Mouse (Mus musculus) forebrain, embryonic 10.5 days (tissue): ENCODE measurements around the gene Cemip2. TPM values are rescaled to one million over a fixed set of nuclear protein-coding genes. Genes with fewer than 3 reads are reported as not detected.
"Not testable (repeated sequence)": the region's sequence is repeated elsewhere in the genome, so short reads cannot be mapped to it uniquely, and the experiment has no call there.

Experiments used
- DNase-seq: peaks from one replicate; pipeline ENCODE4 v3.0.0-alpha.2; 2017; ENCODE audit warnings: low spot score; ENCODE audit errors: extremely low spot score
- H3K27ac ChIP-seq: fragments of 300-500 bp; sonication (generic); 2 replicates; pipeline ENCODE4 v1.5.1; 2016; ENCODE audit warnings: mild to moderate bottlenecking
- H3K27me3 ChIP-seq: fragments of 300-500 bp; sonication (generic); 2 replicates; pipeline ENCODE4 v1.6.1; 2016; ENCODE audit warnings: mild to moderate bottlenecking; ENCODE audit not compliant: poor library complexity, severe bottlenecking
- H3K36me3 ChIP-seq: fragments of 300-500 bp; sonication (generic); replicated peaks from 2 replicates; pipeline ENCODE4 v1.6.1; 2016; ENCODE audit warnings: mild to moderate bottlenecking, moderate library complexity
- H3K4me1 ChIP-seq: fragments of 300-500 bp; sonication (generic); 2 replicates; pipeline ENCODE4 v1.6.1; 2016
- H3K4me3 ChIP-seq: fragments of 300-500 bp; sonication (generic); 2 replicates; pipeline ENCODE4 v1.5.1; 2016; ENCODE audit warnings: mild to moderate bottlenecking, moderate library complexity
- H3K9me3 ChIP-seq: fragments of 300-500 bp; sonication (generic); 2 replicates; pipeline ENCODE4 v1.6.1; 2016; ENCODE audit warnings: mild to moderate bottlenecking, moderate library complexity
- WGBS: fragments of 180-500 bp; shearing (Covaris S2); methylation state at CpG from one replicate; pipeline ENCODE4 v1.1.7; 2016; 5-methylcytosine and 5-hydroxymethylcytosine counted together
- polyA plus RNA-seq: library from polyadenylated mRNA; unstranded; fragments of >200 nt; fragmentation: Nextera tagmentation; extraction: Ambion mirVana; gene quantifications from 2 replicates; pipeline ENCODE4 v1.2.1, GENCODE M21; 2016

Gene Cemip2
- polyA plus RNA-seq, 1 experiment from 2014 or later = 58.7 TPM

DNA sequence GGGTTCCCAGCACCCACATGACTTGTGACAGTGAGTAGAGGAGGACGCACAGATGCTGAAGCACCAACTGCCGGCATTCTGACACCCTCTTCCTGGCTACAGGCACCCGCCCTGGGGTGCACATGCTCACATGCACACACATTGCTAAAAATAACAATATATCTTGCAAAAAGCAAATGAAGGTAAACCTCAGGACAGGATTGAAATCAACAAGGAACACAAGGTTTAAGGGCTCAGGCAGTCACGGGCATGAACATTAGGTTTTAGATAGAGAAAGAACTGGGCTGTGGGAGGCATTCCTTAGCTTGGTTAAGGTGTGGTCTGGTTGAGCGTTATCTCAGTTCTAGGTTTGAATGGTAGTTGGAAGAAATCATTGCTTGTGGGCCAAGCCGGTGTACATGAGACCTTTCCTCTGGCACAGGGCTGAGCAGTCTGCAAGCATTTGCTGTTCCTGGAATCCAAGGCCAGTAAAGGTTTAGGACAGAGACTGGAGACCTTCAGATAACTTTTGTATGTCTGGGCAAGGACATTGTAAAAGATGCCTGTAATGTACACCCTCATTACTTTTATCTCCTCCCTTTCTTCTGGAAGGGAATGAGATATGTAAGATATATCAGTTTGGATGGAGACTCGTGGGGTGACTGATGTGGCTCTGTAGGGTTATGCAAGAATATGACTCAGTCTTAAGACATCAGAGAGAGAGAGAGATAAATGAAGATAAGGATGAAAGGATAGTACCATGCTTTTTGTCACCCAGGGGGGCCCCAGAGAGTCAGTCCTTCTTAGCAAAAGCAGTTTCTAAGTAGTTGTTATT is 87.3 kb downstream of the Cemip2 start:
- Histone ChIP-seq H3K27me3 (no peaks in the 10 kb centered on the region), H3K4me1 (peaks cover 5% of the 10 kb centered on the region; the same call in 1 of the 2 replicates), H3K36me3 (peaks cover 7% of the 10 kb centered on the region), H3K27ac (no peak overlapping the region), H3K9me3 (no peaks in the 10 kb centered on the region), H3K4me3 (no peak overlapping the region)
- WGBS = 88% methylated on average over 7 of the region's 7 CpGs
- no peak for DNase-seq

DNA sequence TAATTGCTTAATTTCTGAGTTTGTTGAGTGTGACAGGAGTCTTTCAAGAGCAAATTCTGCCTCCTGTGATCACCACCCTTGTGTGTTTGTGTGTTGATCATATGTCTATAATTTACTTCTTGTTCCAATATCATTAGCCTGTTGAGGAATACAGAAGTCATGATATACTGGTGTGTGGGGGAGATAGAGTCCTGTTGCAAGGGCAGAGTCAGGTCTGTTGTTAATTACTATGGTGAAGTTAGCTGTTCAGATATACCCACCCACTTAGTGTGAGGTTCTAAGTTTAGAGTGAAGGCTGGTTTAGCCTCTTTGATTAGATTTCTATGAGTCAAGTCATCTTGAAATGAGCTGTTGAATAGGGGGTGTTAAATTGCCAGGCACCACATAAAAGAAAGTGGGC is 88.0 kb downstream of the Cemip2 start:
- Histone ChIP-seq H3K27me3 (no peaks in the 10 kb centered on the region), H3K36me3 (peaks cover 5% of the 10 kb centered on the region), H3K9me3 (no peaks in the 10 kb centered on the region), H3K27ac (no peak overlapping the region), H3K4me1 (peaks cover 5% of the 10 kb centered on the region; the same call in 1 of the 2 replicates), H3K4me3 (no peak overlapping the region)
- DNase-seq = no peak

DNA sequence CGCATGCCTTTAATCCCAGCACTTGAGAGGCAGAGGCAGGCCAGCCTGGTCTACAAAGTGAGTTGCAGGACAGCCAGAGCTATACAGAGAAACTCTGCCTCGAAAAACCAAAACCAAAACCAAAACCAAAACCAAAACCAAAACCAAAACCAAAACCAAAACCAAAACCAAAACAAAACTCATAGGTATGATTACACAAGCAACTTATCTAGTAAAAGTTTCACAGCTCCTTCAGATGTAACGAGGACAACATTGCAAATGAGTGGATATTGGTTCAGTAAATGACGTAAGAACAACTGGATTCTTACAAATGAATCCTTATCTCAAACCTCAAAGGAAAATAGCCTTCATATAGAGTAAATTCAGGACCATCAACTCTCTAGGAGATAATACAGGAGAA is 88.6 kb downstream of the Cemip2 start:
- not testable (repeated sequence) for DNase-seq, H3K4me3 ChIP-seq, H3K27ac ChIP-seq, H3K4me1 ChIP-seq, H3K9me3 ChIP-seq, H3K27me3 ChIP-seq, H3K36me3 ChIP-seq
- WGBS = 90% methylated on average over 4 of the region's 4 CpGs

DNA sequence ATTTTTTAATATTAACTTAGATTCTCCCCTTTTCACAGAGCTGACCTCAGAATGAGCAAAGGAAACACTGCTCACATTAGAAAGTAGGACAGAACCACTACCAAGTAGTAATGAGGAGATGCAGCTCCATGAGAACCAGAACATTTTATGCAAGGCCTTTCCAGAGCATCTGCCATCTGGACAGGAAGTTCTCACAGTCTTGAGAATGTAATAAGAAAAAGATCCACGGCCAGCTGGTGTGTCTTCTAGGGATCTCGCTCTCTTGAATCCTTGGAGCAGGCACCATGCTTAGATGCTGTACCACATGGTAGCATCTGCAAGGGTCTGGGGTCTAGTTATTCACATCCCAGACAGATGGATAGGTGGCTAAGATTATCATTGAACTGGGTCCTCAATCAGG is 90.3 kb downstream of the Cemip2 start:
- no peaks in the 10 kb centered on the region for H3K36me3 ChIP-seq
- WGBS = 83% methylated on average over 2 of the region's 2 CpGs
- no peaks in the 10 kb centered on the region for H3K9me3 ChIP-seq
- no peak overlapping the region for H3K4me3 ChIP-seq
- no peak for DNase-seq
- H3K27ac ChIP-seq = no peak overlapping the region
- H3K27me3 ChIP-seq = no peaks in the 10 kb centered on the region
- peaks cover 5% of the 10 kb centered on the region; the same call in 1 of the 2 replicates for H3K4me1 ChIP-seq

- H3K9me3 ChIP-seq = no peaks in the 10 kb centered on the region
- H3K27ac ChIP-seq = no peak overlapping the region; the same call in 1 of the 2 replicates
- DNase-seq = no peak
- WGBS = 38% methylated on average over 8 of the region's 8 CpGs
- H3K27me3 ChIP-seq = no peaks in the 10 kb centered on the region
- H3K4me3 ChIP-seq = no peak overlapping the region
- no peaks in the 10 kb centered on the region for H3K36me3 ChIP-seq
- peaks cover 20% of the 10 kb centered on the region for H3K4me1 ChIP-seq
Observed at GRCm38 (mm10) chr19:21882110-21882940, 104.2 kb downstream of the Cemip2 start.

GRCm38 (mm10) chr19:21883053-21883452 is 104.9 kb downstream of the Cemip2 start:
- Histone ChIP-seq H3K36me3 (no peaks in the 10 kb centered on the region), H3K27ac (no peak overlapping the region; the same call in 1 of the 2 replicates), H3K4me1 (peaks cover 20% of the 10 kb centered on the region), H3K9me3 (no peaks in the 10 kb centered on the region), H3K4me3 (no peak overlapping the region), H3K27me3 (no peaks in the 10 kb centered on the region)
- no peak for DNase-seq
- 91% methylated on average over 3 of the region's 3 CpGs for WGBS

- no peak for DNase-seq
- Histone ChIP-seq H3K4me3 (no peak overlapping the region), H3K36me3 (no peaks in the 10 kb centered on the region), H3K4me1 (peaks cover 20% of the 10 kb centered on the region), H3K9me3 (no peaks in the 10 kb centered on the region), H3K27me3 (no peaks in the 10 kb centered on the region), H3K27ac (no peak overlapping the region)
- WGBS = 78% methylated on average over 2 of the region's 2 CpGs
Observed at GRCm38 (mm10) chr19:21883922-21884321, 105.8 kb downstream of the Cemip2 start.

DNA sequence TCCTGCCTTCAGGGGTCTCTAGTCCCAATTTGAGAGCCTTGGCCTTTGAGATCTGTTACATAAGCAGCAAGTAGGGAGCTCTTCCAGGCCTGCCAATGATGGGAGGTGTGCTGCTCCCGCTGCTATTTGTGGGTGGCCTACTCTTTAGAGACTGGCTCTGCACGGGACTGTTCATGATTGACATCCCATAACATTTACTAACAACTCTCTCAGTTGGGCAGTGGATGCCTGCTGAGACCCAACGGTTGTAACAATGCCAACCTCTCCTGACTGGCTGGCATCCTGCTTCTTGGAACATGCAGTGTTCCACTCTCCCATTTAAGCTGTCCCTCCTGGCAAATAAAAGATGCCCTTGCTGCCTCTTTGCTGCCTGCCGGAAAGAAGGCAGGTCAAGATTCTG is 106.2 kb downstream of the Cemip2 start:
- whole genome bisulfite sequencing = 73% methylated on average over 4 of the region's 4 CpGs

GRCm38 (mm10) chr19:21886166-21886657 is 108.1 kb downstream of the Cemip2 start:
- Histone ChIP-seq H3K27me3 (no peaks in the 10 kb centered on the region), H3K9me3 (no peaks in the 10 kb centered on the region), H3K4me1 (peaks cover 20% of the 10 kb centered on the region), H3K4me3 (no peak overlapping the region), H3K36me3 (no peaks in the 10 kb centered on the region), H3K27ac (no peak overlapping the region)
- 75% methylated on average over 4 of the region's 4 CpGs for WGBS
- no peak for DNase-seq

More for the DNA sequence above, 106.2 kb downstream of the Cemip2 start:
- Histone ChIP-seq H3K27ac (no peak overlapping the region), H3K4me3 (no peak overlapping the region), H3K4me1 (peaks cover 20% of the 10 kb centered on the region), H3K9me3 (no peaks in the 10 kb centered on the region), H3K27me3 (no peaks in the 10 kb centered on the region), H3K36me3 (no peaks in the 10 kb centered on the region)
- DNase-seq = no peak

- Histone ChIP-seq H3K9me3 (no peaks in the 10 kb centered on the region), H3K27me3 (no peaks in the 10 kb centered on the region), H3K4me3 (no peak overlapping the region), H3K27ac (no peak overlapping the region), H3K36me3 (no peaks in the 10 kb centered on the region), H3K4me1 (no peaks in the 10 kb centered on the region)
- WGBS = 91% methylated on average over 2 of the region's 2 CpGs
- DNase-seq = no peak
Observed at GRCm38 (mm10) chr19:21890699-21891098, 112.6 kb downstream of the Cemip2 start.

DNA sequence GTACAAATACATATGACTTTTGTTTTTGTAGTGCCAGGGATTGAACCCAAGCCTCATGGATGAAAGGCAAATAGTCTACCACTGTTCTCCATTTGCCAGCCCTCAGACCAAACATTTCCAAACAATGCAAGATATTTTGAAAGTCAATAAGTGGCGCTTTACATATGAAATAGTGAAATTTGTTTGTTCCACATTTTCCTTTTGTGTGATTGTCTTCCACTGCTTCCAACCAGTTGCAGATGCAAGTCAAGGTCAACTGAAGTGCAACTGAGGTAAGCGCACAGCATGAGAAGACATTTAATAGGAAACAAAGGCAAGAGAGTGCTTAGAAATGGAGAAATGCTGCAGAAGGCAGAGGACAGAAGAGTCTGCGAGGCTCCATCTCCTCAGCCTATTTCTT is 116.7 kb downstream of the Cemip2 start:
- WGBS = 95% methylated on average over 3 of the region's 3 CpGs
- DNase-seq = no peak
- no peaks in the 10 kb centered on the region for H3K9me3 ChIP-seq
- H3K4me1 ChIP-seq = no peaks in the 10 kb centered on the region
- H3K27me3 ChIP-seq = no peaks in the 10 kb centered on the region
- no peak overlapping the region for H3K27ac ChIP-seq
- no peaks in the 10 kb centered on the region for H3K36me3 ChIP-seq
- H3K4me3 ChIP-seq = no peak overlapping the region

DNA sequence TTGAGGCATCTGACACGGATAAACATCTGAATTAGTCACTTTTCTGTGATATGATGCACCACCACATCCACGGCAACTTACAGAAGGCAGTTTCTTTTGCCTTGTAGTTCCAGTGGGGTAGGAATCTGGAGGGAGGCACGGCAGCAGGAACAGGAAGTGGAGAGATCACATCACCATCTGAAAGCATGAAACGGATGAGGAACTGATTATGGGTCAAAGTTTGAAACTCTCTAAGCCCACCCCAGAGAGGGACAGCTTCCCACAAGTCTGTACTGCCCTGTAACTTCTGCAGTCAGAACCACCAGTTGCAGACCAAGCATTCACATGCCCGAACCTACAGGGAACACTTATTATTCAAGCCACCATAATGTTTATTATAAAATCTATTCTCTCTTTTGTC is 117.4 kb downstream of the Cemip2 start:
- Histone ChIP-seq H3K27ac (no peak overlapping the region), H3K4me3 (no peak overlapping the region), H3K27me3 (no peaks in the 10 kb centered on the region), H3K36me3 (no peaks in the 10 kb centered on the region), H3K4me1 (no peaks in the 10 kb centered on the region), H3K9me3 (no peaks in the 10 kb centered on the region)
- 88% methylated on average over 5 of the region's 5 CpGs for WGBS
- no peak for DNase-seq
